ENCODE assay signal across 20 mouse cellular contexts in genomic region chr7:95351337-95351736, GRCm38 (mm10).
"Had no signal": no experiment of that assay in that cellular context is flagged by ENCODE, and none has a peak within 500 bp of the region (broad histone marks: within the 10 kb centered on the region; RNA-seq: fewer than 3 reads in every experiment).

No protein-coding gene starts in this region.

- H3K27me3 ChIP-seq: limb, embryonic 12.5 days; limb, embryonic 15.5 days; neural tube, embryonic 13.5 days; stomach, embryonic 15.5 days had no signal

- H3K4me1 ChIP-seq: limb, embryonic 15.5 days; stomach, embryonic 15.5 days had no signal

- DNase-seq: kidney, adult 2 months; kidney, postnatal 14 days; kidney, postnatal 4 days; left cerebral cortex, postnatal 4 days; liver, postnatal 0 days; lung, embryonic 14.5 days; right cerebral cortex, adult 18-20 months; right cerebral cortex, postnatal 25 days; spleen, adult 18-20 months; thymus, postnatal 25 days had no signal

- H3K27ac ChIP-seq: limb, embryonic 12.5 days; limb, embryonic 15.5 days; liver, embryonic 14.5 days; macrophage; neural tube, embryonic 13.5 days; stomach, embryonic 15.5 days had no signal

- H3K9me3 ChIP-seq: limb, embryonic 12.5 days; limb, embryonic 15.5 days; neural tube, embryonic 13.5 days; stomach, embryonic 15.5 days had no signal

- H3K4me3 ChIP-seq: limb, embryonic 12.5 days; limb, embryonic 15.5 days; myocyte; neural tube, embryonic 13.5 days; stomach, embryonic 15.5 days had no signal

- ATAC-seq: intestine, postnatal 0 days; liver, postnatal 0 days; lung, postnatal 0 days had no signal

- H3K4me2 ChIP-seq: limb, embryonic 12.5 days; limb, embryonic 15.5 days; liver, embryonic 11.5 days; lung, embryonic 14.5 days; neural tube, embryonic 13.5 days; stomach, embryonic 15.5 days had no signal

- H3K36me3 ChIP-seq: limb, embryonic 12.5 days; limb, embryonic 15.5 days; neural tube, embryonic 13.5 days; stomach, embryonic 15.5 days had no signal

- H3K9ac ChIP-seq: limb, embryonic 12.5 days; limb, embryonic 15.5 days; liver, embryonic 14.5 days; liver, postnatal 0 days; lung, embryonic 14.5 days; neural tube, embryonic 13.5 days; stomach, embryonic 15.5 days had no signal
